Mouse (Mus musculus) heart, postnatal 0 days (tissue): Measurements from ENCODE around the gene Mul1.

Source experiments
- CTCF ChIP-seq: IDR thresholded peaks from 2 replicates; pipeline ENCODE4 v1.5.1; 2016; ENCODE audit warnings: antibody characterized with exemption, control low read depth, low read depth
- EP300 ChIP-seq: IDR thresholded peaks from 2 replicates; pipeline ENCODE4 v1.6.1; 2016; ENCODE audit warnings: antibody characterized with exemption, low read depth

GRCm38 (mm10) chr4:138395971-138396645 is 38.4 kb upstream of the Mul1 start, which contains the start of gene Fam43b:
- TF ChIP-seq EP300 = no peak
- TF ChIP-seq CTCF = no peak
